Mouse (Mus musculus) CH12.LX (cell line): ENCODE measurements at regions not wholly inside any gene's neighbourhood (a gene's known extent, or its start where the extent isn't known, plus 50 kb on each side); places are given as distances from the start of the nearest gene placed in this dataset.

Experiments
- DNase-seq: peaks from one replicate; pipeline ENCODE4 v3.0.0-alpha.2; 2013; ENCODE audit errors: extremely low read depth
- H3K27ac ChIP-seq: 2 replicates; pipeline ENCODE4 v1.5.1; 2012; ENCODE audit warnings: low read depth, mild to moderate bottlenecking, control low read depth, moderate library complexity; ENCODE audit not compliant: insufficient read depth
- H3K27me3 ChIP-seq: replicated peaks from 2 replicates; pipeline ENCODE3; 2012; ENCODE audit warnings: inconsistent platforms
- H3K36me3 ChIP-seq, 2 experiments: replicated peaks in 1 of 2; 2 replicates each; pipeline versions ENCODE3 to v1.6.1; 2012; ENCODE audit warnings: inconsistent platforms in 1 of 2, low read length in 1 of 2, mild to moderate bottlenecking in 1 of 2, mixed read lengths in 1 of 2, moderate library complexity in 1 of 2; ENCODE audit not compliant: control insufficient read depth in 1 of 2, insufficient read depth in 1 of 2
- H3K4me1 ChIP-seq, 2 experiments: 2 replicates each; pipeline ENCODE4 v1.6.1; 2012; ENCODE audit warnings: inconsistent platforms in 1 of 2, moderate library complexity in 1 of 2; ENCODE audit not compliant: insufficient read depth in 2 of 2, control insufficient read depth in 1 of 2
- H3K4me2 ChIP-seq: 2 replicates; pipeline ENCODE4 v1.6.1; 2012; ENCODE audit warnings: low read depth, mild to moderate bottlenecking, control low read depth; ENCODE audit not compliant: poor library complexity, insufficient read depth, severe bottlenecking
- H3K4me3 ChIP-seq, 3 experiments: fragments of 150-350 bp in 1 of 3; sonication (generic) in 1 of 3; replicated peaks in 1 of 3; 2 replicates each; pipeline versions ENCODE3 to v1.5.1; 2011 to 2012; ENCODE audit warnings: low read depth in 2 of 3, low read length in 2 of 3, mild to moderate bottlenecking in 2 of 3, moderate library complexity in 2 of 3, control low read depth in 1 of 3, improper control_type of control experiment in 1 of 3, inconsistent platforms in 1 of 3, mixed read lengths in 1 of 3; ENCODE audit not compliant: poor library complexity in 1 of 3
- H3K79me2 ChIP-seq: replicated peaks from 2 replicates; pipeline ENCODE4 v1.6.1; 2012; ENCODE audit warnings: mild to moderate bottlenecking, moderate library complexity; ENCODE audit not compliant: control insufficient read depth, poor library complexity, insufficient read depth, severe bottlenecking; ENCODE audit errors: extremely low read depth
- H3K9ac ChIP-seq: 2 replicates; pipeline ENCODE4 v1.6.1; 2012; ENCODE audit warnings: low read depth, mild to moderate bottlenecking, control low read depth, moderate library complexity; ENCODE audit not compliant: insufficient read depth
- H3K9me3 ChIP-seq: replicated peaks from 2 replicates; pipeline ENCODE3; 2012; ENCODE audit warnings: low read length, inconsistent platforms, mixed read lengths
- BHLHE40 ChIP-seq: IDR thresholded peaks from 2 replicates; pipeline ENCODE4 v1.6.1; 2011; ENCODE audit warnings: mild to moderate bottlenecking, low read depth, low read length, improper control_type of control experiment
- CHD2 ChIP-seq: IDR thresholded peaks from 2 replicates; pipeline ENCODE4 v1.6.1; 2011; ENCODE audit warnings: low read length, improper control_type of control experiment
- CTCF ChIP-seq, 2 experiments: IDR thresholded peaks in 1 of 2; conservative IDR thresholded peaks in 1 of 2; 2 replicates each; pipeline ENCODE4 v1.5.1; 2011 to 2012; ENCODE audit warnings: low read depth in 2 of 2, low read length in 2 of 2, improper control_type of control experiment in 1 of 2, inconsistent platforms in 1 of 2, mild to moderate bottlenecking in 1 of 2, moderate library complexity in 1 of 2
- ELF1 ChIP-seq: IDR thresholded peaks from 2 replicates; pipeline ENCODE4 v1.6.1; 2014; ENCODE audit warnings: low read depth, mild to moderate bottlenecking, inconsistent platforms, low read length, improper control_type of control experiment
- ETS1 ChIP-seq: conservative IDR thresholded peaks from 2 replicates; pipeline ENCODE4 v1.6.1; 2012; ENCODE audit warnings: low read depth, mild to moderate bottlenecking, inconsistent platforms, low read length, improper control_type of control experiment, moderate library complexity
- GABPA ChIP-seq: IDR thresholded peaks from 2 replicates; pipeline ENCODE4 v1.6.1; 2012; ENCODE audit warnings: low read depth, low read length, improper control_type of control experiment, inconsistent platforms; ENCODE audit not compliant: insufficient replicate concordance
- HCFC1 ChIP-seq: IDR thresholded peaks from 2 replicates; pipeline ENCODE4 v1.6.1; 2012; ENCODE audit warnings: low read depth, mild to moderate bottlenecking, inconsistent platforms, low read length, improper control_type of control experiment
- IRF4 ChIP-seq: IDR thresholded peaks from 2 replicates; pipeline ENCODE4 v1.6.1; 2014; ENCODE audit warnings: low read depth, mild to moderate bottlenecking, inconsistent platforms, low read length, improper control_type of control experiment
- JUN ChIP-seq: IDR thresholded peaks from 2 replicates; pipeline ENCODE4 v1.6.1; 2011; ENCODE audit warnings: low read depth, mild to moderate bottlenecking, low read length, improper control_type of control experiment, moderate library complexity; ENCODE audit not compliant: insufficient read depth
- JUND ChIP-seq: conservative IDR thresholded peaks from 2 replicates; pipeline ENCODE4 v1.6.1; 2011; ENCODE audit warnings: low read depth, low read length, improper control_type of control experiment
- MAFK ChIP-seq: IDR thresholded peaks from 2 replicates; pipeline ENCODE4 v1.6.1; 2011; ENCODE audit warnings: low read length, improper control_type of control experiment; ENCODE audit not compliant: insufficient replicate concordance
- MAX ChIP-seq: IDR thresholded peaks from 2 replicates; pipeline ENCODE4 v1.6.1; 2011; ENCODE audit warnings: low read length, improper control_type of control experiment
- MEF2A ChIP-seq: IDR thresholded peaks from 2 replicates; pipeline ENCODE4 v1.6.1; 2014; ENCODE audit warnings: low read depth, mild to moderate bottlenecking, inconsistent platforms, low read length, improper control_type of control experiment, borderline replicate concordance
- MXI1 ChIP-seq: IDR thresholded peaks from 2 replicates; pipeline ENCODE4 v1.6.1; 2011; ENCODE audit warnings: mild to moderate bottlenecking, low read depth, low read length, improper control_type of control experiment
- MYC ChIP-seq: IDR thresholded peaks from 2 replicates; pipeline ENCODE4 v1.6.1; 2011; ENCODE audit warnings: low read depth, mild to moderate bottlenecking, improper control_type of control experiment, low read length
- NELFE ChIP-seq: IDR thresholded peaks from 2 replicates; pipeline ENCODE4 v1.6.1; 2011; ENCODE audit warnings: low read depth, low read length, improper control_type of control experiment
- NRF1 ChIP-seq: IDR thresholded peaks from 2 replicates; pipeline ENCODE4 v1.6.1; 2014; ENCODE audit warnings: low read depth, mild to moderate bottlenecking, inconsistent platforms, low read length, improper control_type of control experiment, moderate library complexity
- PAX5 ChIP-seq: IDR thresholded peaks from 2 replicates; pipeline ENCODE4 v1.6.1; 2012; ENCODE audit warnings: low read length, inconsistent platforms, mixed read lengths
- RAD21 ChIP-seq: IDR thresholded peaks from 2 replicates; pipeline ENCODE4 v1.6.1; 2011; ENCODE audit warnings: low read depth, mild to moderate bottlenecking, low read length, improper control_type of control experiment, moderate library complexity
- TBP ChIP-seq: conservative IDR thresholded peaks from 2 replicates; pipeline ENCODE4 v1.6.1; 2011; ENCODE audit warnings: low read depth, low read length, improper control_type of control experiment
- TCF12 ChIP-seq: IDR thresholded peaks from 2 replicates; pipeline ENCODE4 v1.6.1; 2014; ENCODE audit warnings: low read depth, mild to moderate bottlenecking, inconsistent platforms, low read length, improper control_type of control experiment
- ZC3H11A ChIP-seq: IDR thresholded peaks from 2 replicates; pipeline ENCODE4 v1.6.1; 2012; ENCODE audit warnings: low read depth, mild to moderate bottlenecking, inconsistent platforms, low read length, improper control_type of control experiment
- ZMIZ1 ChIP-seq: IDR thresholded peaks from 2 replicates; pipeline ENCODE4 v1.6.1; 2012; ENCODE audit warnings: low read depth, mild to moderate bottlenecking, inconsistent platforms, low read length, improper control_type of control experiment
- dilution Hi-C: fragments of 300-500 bp; cut with MboI; formaldehyde crosslinking; loops from 2 replicates; pipeline ENCODE4 v1.14.3; 2020; ENCODE audit warnings: low sequenced_read_pairs; ENCODE audit not compliant: extremely low pct_unique_long_range_greater_than_20kb, extremely low pct_ligation_motif_present
- in situ Hi-C: fragments of 300-500 bp; cut with MboI; formaldehyde crosslinking; loops from 3 replicates; pipeline ENCODE4 v1.14.3; 2019; ENCODE audit warnings: low sequenced_read_pairs, low pct_ligation_motif_present, low pct_unique_long_range_greater_than_20kb, mixed read lengths

DNA sequence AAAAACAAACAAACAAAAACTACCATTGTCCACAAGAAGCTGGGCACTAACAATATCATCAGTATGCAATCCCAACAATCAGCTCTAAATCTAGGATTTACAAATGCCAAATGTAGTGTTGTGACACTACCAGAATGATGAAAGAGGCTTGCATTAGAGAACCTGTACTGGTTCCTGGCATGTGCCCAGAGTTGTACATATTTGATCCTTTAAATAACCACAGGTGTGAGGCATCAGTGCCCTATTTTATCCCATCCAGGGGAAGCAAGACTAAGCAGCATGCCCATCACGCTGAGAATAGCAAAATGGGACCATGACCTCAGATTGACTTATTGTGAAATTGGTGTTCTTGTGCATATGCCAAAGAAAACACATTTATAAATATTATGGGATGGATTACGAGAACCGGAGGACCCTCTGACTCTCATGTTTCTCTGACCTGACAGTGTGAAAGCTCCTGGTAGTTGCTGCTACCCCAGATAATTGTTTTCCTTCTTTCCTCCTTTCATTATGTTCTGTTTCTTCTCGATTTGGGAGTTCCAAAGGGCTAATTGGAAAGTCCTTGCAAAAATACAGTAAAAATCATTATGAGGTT is 157.4 kb downstream of the Gm10192 start:
- DNase-seq, result no peak
- TF ChIP-seq GABPA, result no peak
- TF ChIP-seq JUN, result no peak
- no peak for TF ChIP-seq TCF12
- TF ChIP-seq HCFC1, result no peak
- no peak for TF ChIP-seq ZMIZ1
- TF ChIP-seq BHLHE40, result no peak
- no peak for TF ChIP-seq JUND
- Histone ChIP-seq H3K4me2 (no peak overlapping the region), H3K9ac (no peak overlapping the region), H3K9me3 (peaks cover 18% of the 10 kb centered on the region), H3K27ac (no peak overlapping the region), H3K27me3 (no peaks in the 10 kb centered on the region), H3K36me3 (no peaks in the 10 kb centered on the region), H3K79me2 (no peaks in the 10 kb centered on the region), H3K4me3 (no peak overlapping the region), H3K4me1 (no peaks in the 10 kb centered on the region)
- in situ Hi-C loops, result no loop called here
- dilution Hi-C loops, result no loop called here

DNA sequence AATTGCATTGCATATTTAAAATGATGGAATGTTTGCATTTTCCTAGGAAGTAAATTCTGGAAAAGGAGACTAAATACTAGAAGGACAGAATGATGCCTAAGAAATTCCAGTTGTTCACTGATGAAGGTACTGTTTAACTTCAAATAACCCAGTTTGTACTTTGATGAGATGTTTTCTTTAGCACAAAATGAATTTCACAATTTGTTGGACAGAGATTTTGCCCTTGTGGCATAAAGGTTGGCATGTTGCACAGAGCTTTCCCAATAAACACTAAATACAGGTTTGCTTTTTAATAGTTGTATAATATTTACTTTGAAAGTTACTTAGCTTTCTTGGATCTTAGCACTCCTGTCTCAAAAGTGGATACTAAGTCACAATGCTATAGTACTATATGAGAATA is 181.6 kb downstream of the Gm10192 start:
- H3K36me3 ChIP-seq, result no peaks in the 10 kb centered on the region
- in situ Hi-C loops, result no loop called here
- H3K79me2 ChIP-seq, result no peaks in the 10 kb centered on the region
- H3K9ac ChIP-seq, result no peak overlapping the region
- TF ChIP-seq MEF2A, result no peak
- TF ChIP-seq MYC, result no peak
- TF ChIP-seq CHD2, result no peak
- TF ChIP-seq NRF1, result no peak
- no peak for TF ChIP-seq MXI1
- TF ChIP-seq MAFK, result no peak
- TF ChIP-seq IRF4, result no peak
- no peak for TF ChIP-seq ETS1
- no peak for TF ChIP-seq PAX5
- no peak for TF ChIP-seq NELFE
- no peak for TF ChIP-seq TBP
- TF ChIP-seq RAD21, result no peak
- TF ChIP-seq ELF1, result no peak
- TF ChIP-seq MAX, result no peak
- no peak for TF ChIP-seq CTCF (conservative IDR thresholded peaks at IDR 0.05 in 1 of 2, IDR thresholded peaks at IDR 0.05 in 1 of 2; ENCODE audit: low read depth in 2 of 2, low read length in 2 of 2)
- no peak for TF ChIP-seq ZC3H11A
- TF ChIP-seq, all 38 proteins: peak for 0
- Histone ChIP-seq H3K27ac (no peak overlapping the region), H3K4me1 (no peaks in the 10 kb centered on the region), H3K27me3 (no peaks in the 10 kb centered on the region), H3K4me3 (no peak overlapping the region), H3K4me2 (no peak overlapping the region), H3K9me3 (peaks cover 17% of the 10 kb centered on the region)
- DNase-seq, result no peak
- dilution Hi-C loops, result no loop called here
